Mouse (Mus musculus): Measurements from ENCODE around the gene Ptms. TPM values are rescaled to one million over a fixed set of nuclear protein-coding genes. Genes with fewer than 3 reads are reported as not detected.

Gene Ptms
- polyA plus RNA-seq, 1 experiment from 2014 or later: 850 TPM

DNA sequence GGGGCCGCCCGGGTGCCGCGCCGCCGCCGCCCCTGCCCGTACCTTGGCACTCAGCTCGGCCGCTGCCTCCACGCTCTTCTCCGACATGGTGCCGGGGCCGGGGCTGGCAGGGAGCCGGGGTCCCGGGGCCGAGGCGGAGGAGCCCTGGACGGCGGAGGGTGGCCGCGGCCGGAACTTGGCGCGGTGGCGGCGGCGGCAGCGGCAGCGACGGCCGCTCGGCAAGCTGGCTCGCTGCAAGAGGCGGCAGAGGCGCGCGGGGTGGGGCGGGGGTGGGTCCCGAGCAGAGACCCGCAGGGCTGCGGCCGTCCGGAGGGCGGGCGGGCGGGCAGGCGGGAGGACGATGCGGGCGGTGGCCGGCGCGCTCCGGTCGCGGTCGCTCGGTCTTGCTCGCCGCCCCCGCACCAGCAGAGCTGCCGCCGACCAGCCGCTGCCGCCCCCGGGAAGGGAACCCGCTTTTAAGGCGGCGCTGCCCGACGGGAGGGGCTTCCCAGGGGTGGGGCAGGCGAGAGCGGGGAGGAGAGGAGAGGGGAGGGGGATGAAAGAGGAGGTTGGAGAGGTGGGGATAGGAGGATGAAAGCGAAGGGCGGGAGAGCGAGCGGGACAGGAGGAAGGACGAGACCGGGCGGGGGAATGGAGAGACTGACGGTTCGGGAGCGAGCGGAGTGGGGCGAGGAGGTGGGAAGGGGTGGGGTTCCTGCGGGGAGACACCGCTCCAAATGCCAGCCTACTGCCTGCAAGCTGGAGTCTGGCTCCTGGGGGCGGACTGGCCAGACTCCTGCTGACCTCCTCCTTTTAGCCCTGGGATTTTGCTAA lies 2.2 kb downstream of the Ptms start:
- TF ChIP-seq CTCF (IDR thresholded peaks at IDR 0.05): no peak
- DNase-seq (ENCODE audit: low read depth, low spot score) (no peak), ATAC-seq (peak; percentile 64)
- CTCF ChIA-PET: interaction anchor here (1.0 to 5.9 kb wide), 4 partner anchors 9 to 13 kb away, joined by 3 to 34 read pairs (median 18); partner anchors contain the start of gene Mlf2
- POLR2A ChIA-PET: interaction anchor here (0.6 to 7.0 kb wide), 5 partner anchors 11 to 561 kb away, joined by 3 to 59 read pairs (median 6); partner anchors contain the start of gene Mlf2
- no peaks in the 10 kb centered on the region for H3K27me3 ChIP-seq
- in situ Hi-C loops (cut with MboI; ENCODE audit: low pct_unique_long_range_greater_than_20kb): no loop called here

DNA sequence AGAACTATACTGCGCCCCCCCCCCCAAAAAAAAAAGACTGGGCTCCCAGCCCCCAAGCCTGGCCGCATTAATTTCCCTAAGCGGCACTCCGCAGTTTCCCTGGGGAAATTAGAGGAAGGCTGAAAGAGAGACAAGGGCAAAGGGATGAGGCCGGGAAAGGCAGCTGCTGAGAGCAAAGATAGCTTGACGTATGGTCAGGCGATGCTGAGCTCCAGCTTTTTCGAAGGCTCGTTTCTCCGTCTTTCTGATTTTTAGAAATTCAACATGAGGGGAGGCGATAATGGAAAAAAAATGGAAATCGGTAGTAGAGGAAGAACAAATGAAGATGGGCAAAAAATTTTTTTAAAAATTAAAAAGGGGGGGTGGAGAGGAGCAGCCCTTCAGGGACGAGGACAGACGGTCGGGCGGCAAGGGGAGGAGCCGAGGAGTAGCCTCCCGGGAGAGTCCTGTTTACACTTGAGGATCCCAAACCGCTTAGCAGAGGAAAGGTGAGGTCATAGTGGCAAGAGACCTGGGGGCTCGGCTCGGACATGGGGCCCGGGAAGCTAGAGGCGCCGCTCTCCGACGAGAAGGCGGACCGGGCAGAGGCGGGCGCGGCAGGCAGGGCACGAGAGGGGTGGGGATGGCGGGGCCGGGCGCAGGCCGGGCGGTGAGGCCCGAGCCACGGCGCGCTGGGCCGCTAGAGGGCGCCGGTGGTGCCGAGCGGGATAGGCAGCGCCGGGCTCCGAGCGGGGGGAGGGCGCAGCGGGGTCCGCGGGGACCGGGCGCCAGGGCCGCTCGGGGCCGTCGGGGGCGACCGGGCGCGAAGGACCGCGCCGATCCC lies 3.0 kb downstream of the Ptms start:
- TF ChIP-seq CTCF (IDR thresholded peaks at IDR 0.05): no peak
- in situ Hi-C loops (cut with MboI; ENCODE audit: low pct_unique_long_range_greater_than_20kb): no loop called here
- no peaks in the 10 kb centered on the region for H3K27me3 ChIP-seq
- peak; percentile 67 for ATAC-seq
- no peak for DNase-seq (ENCODE audit: low read depth, low spot score)
- ChIA-PET POLR2A (interaction anchor here (0.6 to 7.0 kb wide), 9 partner anchors 9 to 171 kb away, joined by 3 to 59 read pairs (median 5); partner anchors contain the start of gene Mlf2), CTCF (interaction anchor here (1.2 to 5.9 kb wide), 4 partner anchors 8 to 21 kb away, joined by 3 to 34 read pairs (median 18); partner anchors contain the start of gene Mlf2)

DNA sequence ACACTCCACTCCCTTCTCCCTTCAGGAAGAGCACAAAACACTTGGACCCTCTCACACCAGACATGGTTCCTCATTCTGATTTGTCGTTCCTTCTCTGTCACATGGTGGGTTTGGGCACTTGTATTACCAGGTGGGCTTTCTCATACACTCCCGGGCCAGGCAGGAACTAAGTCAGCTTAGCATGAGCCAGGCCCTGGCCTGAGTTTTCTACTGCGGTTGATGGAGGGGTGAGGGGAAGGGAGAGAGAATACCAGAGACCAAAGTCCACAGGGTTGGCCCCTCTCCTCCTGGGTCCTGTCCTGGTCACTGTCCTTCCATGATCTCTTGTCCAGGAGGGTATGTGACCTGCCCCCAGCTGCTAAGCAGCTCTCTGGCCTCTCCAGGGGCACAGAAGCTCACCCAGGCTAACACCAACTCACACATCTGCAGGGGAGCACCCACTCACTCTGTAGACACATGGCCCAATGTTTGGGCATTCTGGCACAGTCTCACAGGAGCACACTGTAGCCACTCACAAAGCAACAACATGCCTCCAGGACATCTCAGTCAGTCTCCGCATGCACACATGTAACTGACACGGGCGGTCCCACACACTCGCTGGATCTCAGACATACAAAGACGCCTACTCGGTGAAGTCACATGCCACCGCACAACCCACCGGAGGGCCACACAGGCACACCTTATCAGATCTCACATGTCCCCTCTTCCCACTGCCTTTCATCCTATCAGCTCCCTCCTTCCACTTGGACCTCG lies 3.8 kb downstream of the Ptms start:
- no peak for ATAC-seq
- no peak for TF ChIP-seq CTCF (IDR thresholded peaks at IDR 0.05)
- H3K27me3 ChIP-seq: no peaks in the 10 kb centered on the region
- ChIA-PET POLR2A (interaction anchor here (0.7 to 7.0 kb wide), 6 partner anchors 10 to 172 kb away, joined by 3 to 59 read pairs (median 5); partner anchors contain the start of gene Mlf2), CTCF (interaction anchor here (1.2 to 5.9 kb wide), 4 partner anchors 8 to 22 kb away, joined by 3 to 34 read pairs (median 18); partner anchors contain the start of gene Mlf2)
- in situ Hi-C loops (cut with MboI; ENCODE audit: low pct_unique_long_range_greater_than_20kb): no loop called here
- DNase-seq (ENCODE audit: low read depth, low spot score): no peak

DNA sequence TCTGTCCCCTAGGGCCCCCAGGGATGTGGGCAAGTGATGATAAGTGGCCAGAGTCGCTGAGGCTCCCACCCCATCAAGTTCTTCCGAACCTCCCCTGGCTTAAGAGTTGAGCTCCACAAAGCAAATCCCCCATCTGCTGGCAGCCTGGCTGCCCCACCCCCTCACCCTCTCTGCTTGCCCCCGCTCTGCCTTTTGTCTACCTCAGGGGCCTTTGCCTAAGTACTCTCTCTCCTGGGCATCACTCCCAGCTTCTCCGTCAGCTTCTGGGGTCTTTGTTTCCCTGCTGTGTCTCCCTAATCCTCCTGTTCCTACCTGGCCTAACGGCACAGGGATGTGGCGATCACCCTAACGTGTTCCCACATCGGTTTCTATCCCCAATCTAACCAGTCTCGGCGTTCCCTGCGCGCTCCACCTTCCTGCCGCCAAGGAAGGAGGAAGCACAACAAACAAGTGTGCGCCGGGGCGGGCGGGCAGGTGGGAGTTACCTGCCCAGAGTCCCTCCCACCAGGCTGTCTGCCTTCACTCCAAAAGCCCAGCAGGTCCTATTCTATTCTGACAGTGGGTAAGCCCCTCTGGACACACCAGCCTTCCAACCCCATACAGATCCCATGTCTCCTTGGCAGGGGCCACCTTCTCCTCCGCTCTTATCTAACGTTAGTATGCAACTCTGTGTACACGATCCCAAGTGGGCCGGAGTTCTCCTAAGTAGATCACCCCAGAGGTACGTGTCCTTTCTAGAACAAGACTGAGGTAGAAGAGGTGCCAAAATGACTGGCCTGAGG lies 4.6 kb downstream of the Ptms start:
- POLR2A ChIA-PET: interaction anchor here (2.1 to 7.0 kb wide), 2 partner anchors 10 to 16 kb away, joined by 14 to 59 read pairs; partner anchors contain the start of gene Mlf2
- in situ Hi-C loops (cut with MboI; ENCODE audit: low pct_unique_long_range_greater_than_20kb): no loop called here
- CTCF ChIA-PET: interaction anchor here (1.3 to 5.9 kb wide), 3 partner anchors 11 to 22 kb away, joined by 3 to 34 read pairs (median 34); partner anchors contain the start of gene Mlf2
- DNase-seq (ENCODE audit: low read depth, low spot score): no peak
- H3K27me3 ChIP-seq: no peaks in the 10 kb centered on the region
- no peak for ATAC-seq
- TF ChIP-seq CTCF (IDR thresholded peaks at IDR 0.05): no peak

DNA sequence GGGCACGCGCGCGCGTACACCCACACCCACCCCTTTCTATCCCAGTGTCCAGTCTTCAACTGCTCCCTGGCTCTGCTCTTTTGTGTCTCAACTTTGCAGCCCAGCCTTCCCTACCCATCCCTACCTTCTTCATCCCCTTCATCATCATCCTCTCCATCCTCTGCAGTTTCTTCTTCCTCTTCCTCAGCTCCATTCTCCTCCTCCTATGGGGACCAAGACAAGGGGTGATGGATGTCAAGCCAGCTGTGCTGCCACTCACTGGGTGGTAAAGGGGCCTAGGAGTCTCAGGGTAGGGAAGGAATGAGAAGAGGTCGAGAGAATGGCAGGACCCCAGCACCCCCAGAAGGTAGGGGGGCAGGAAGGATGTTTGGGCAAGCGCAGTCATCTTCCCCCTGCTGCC lies 5.4 kb downstream of the Ptms start:
- ATAC-seq (no peak), DNase-seq (ENCODE audit: low read depth, low spot score) (no peak)
- in situ Hi-C loops (cut with MboI; ENCODE audit: low pct_unique_long_range_greater_than_20kb): no loop called here
- no peaks in the 10 kb centered on the region for H3K27me3 ChIP-seq
- ChIA-PET POLR2A (interaction anchor here (7.0 kb wide), 1 partner anchor 16 kb away, joined by 59 read pairs; the partner anchor contains the start of gene Mlf2), CTCF (interaction anchor here (1.5 to 5.9 kb wide), 3 partner anchors 10 to 16 kb away, joined by 4 to 34 read pairs (median 34); partner anchors contain the start of gene Mlf2)
- TF ChIP-seq CTCF (IDR thresholded peaks at IDR 0.05): no peak

DNA sequence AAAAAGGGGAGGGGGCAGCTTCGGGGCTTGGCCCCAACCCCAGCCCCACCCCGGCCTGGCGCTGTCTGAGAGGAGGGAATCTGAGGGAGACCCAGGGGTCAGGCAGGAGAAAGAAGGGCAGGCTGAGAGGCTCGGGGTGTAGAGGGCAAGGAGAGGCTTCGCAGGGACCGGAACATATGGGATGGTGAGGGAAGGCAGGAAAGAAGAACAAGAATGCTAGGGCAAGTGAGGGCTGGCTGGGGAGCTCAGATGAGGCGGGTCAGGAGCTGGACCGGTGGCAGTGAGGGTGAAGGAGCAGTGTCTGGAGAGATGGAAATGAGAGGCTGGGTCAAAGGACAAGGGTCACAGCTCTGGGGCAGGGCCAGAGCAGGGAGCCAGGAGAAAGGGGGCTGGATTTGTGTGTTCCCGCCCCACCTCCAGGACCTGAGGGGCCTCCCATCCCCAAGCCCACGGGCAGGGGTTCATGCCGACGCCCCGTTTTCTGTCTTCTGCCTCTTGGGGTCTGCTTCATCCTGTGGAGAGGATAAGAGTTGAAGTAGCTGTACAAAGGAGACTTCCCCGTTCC lies 6.1 kb downstream of the Ptms start:
- no peaks in the 10 kb centered on the region for H3K27me3 ChIP-seq
- POLR2A ChIA-PET: interaction anchor here (7.0 kb wide), 1 partner anchor 17 kb away, joined by 59 read pairs; the partner anchor contains the start of gene Mlf2
- ATAC-seq (no peak), DNase-seq (ENCODE audit: low read depth, low spot score) (no peak)
- in situ Hi-C loops (cut with MboI; ENCODE audit: low pct_unique_long_range_greater_than_20kb): no loop called here
- TF ChIP-seq CTCF (IDR thresholded peaks at IDR 0.05): no peak
- CTCF ChIA-PET: interaction anchor here (1.5 to 5.9 kb wide), 3 partner anchors 10 to 17 kb away, joined by 4 to 34 read pairs (median 34); partner anchors contain the start of gene Mlf2

DNA sequence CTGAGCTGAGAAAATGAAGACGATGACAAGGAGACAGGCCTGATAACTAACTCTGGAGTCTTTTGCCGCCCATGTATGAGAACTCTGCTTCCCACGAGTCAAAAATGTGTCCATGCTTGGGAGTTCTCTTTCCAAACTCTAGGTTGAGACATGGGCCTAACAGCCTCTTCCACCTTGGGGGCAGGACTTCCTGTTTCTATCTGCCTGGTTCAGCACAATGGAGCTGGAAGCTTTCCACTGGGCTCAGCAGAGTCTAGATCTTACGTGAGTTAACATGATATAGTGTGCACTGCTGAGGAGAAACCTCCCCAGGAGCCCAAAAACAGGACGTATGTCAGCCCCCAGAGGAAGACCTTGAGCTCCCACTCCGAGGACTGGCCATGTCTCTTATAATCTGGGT lies 6.7 kb downstream of the Ptms start:
- POLR2A ChIA-PET: interaction anchor here (1.3 to 7.0 kb wide), 2 partner anchors 10 to 18 kb away, joined by 3 to 59 read pairs; partner anchors contain the start of gene Mlf2
- CTCF ChIA-PET: interaction anchor here (1.5 kb wide), 1 partner anchor 13 kb away, joined by 4 read pairs; no protein-coding TSS in a partner anchor
- no peaks in the 10 kb centered on the region for H3K27me3 ChIP-seq
- no peak for TF ChIP-seq CTCF (IDR thresholded peaks at IDR 0.05)
- in situ Hi-C loops (cut with MboI; ENCODE audit: low pct_unique_long_range_greater_than_20kb): no loop called here
- DNase-seq (ENCODE audit: low read depth, low spot score) (no peak), ATAC-seq (no peak)

DNA sequence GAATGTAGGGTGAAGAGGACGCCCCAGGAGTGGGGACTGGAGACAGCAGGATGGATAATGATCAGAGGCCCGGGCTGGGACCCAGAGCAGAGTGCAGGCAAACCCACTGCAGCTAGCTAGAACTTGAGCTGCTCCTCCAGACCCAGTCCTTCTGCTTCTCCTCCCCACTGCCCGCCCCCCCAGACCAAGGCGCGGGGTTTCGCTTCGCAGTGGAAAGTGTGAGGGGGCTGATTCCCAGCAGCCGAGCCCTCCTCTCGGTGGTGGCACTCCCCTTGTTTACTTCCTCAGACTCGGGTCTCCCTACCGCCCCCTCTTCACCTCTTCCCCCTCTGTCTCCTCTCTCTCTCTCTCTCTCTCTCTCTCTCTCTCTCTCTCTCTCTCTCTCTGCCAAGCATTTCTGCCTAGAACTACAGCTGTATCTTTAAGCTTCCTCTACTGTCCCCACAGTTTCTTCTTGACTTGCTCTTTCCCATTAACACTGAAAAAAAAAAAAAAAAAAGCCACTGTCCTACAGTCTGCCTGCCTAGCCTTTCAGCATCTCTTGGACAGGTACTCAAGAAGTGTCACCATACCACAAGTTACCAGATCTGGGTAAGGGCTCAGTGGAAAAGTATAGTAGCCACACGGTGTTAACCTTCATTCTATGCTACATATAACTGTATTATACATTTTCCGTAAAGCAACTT lies 8.2 kb downstream of the Ptms start, which contains the start of gene Lag3:
Gene Lag3 (minus strand): TSS at position 173 of the 686 bp plus-strand sequence.
- no peak for DNase-seq (ENCODE audit: low read depth, low spot score)
- no peak for TF ChIP-seq CTCF (IDR thresholded peaks at IDR 0.05)
- ChIA-PET POLR2A (interaction anchor here (0.5 to 1.3 kb wide), 3 partner anchors 8 to 55 kb away, joined by 3 to 6 read pairs (median 3); no protein-coding TSS in a partner anchor), CTCF (interaction anchor here (0.6 to 1.4 kb wide), 2 partner anchors 19 to 89 kb away, joined by 3 to 7 read pairs; partner anchors contain the start of gene Mlf2)
- in situ Hi-C loops (cut with MboI; ENCODE audit: low pct_unique_long_range_greater_than_20kb): no loop called here
- ATAC-seq: no peak
- H3K27me3 ChIP-seq: no peaks in the 10 kb centered on the region

All from Patski (cell line).